Mouse (Mus musculus) midbrain, embryonic 11.5 days (tissue): ENCODE results near the gene Sypl2. TPM values are rescaled to one million over a fixed set of nuclear protein-coding genes. Genes with fewer than 3 reads are reported as not detected.

Experiments
- ATAC-seq: fragments of 200-750 bp; cut with Nextera tagmentation; 2 replicates; pipeline ENCODE4 v1.8.0; 2017; ENCODE audit warnings: moderate TSS enrichment, moderate library complexity; ENCODE audit not compliant: low FRiP score
- DNase-seq: peaks from one replicate; pipeline ENCODE4 v3.0.0; 2015; ENCODE audit warnings: low spot score; ENCODE audit errors: missing footprints
- H3K27ac ChIP-seq: fragments of 300-500 bp; sonication (generic); 2 replicates; pipeline ENCODE4 v1.5.1; 2014; ENCODE audit warnings: low read depth, low read length
- H3K27me3 ChIP-seq: fragments of 300-500 bp; sonication (generic); 2 replicates; pipeline ENCODE4 v1.6.1; 2014; ENCODE audit warnings: mild to moderate bottlenecking, low read length, moderate library complexity, mixed read lengths; ENCODE audit not compliant: control insufficient read depth, insufficient read depth
- H3K36me3 ChIP-seq: fragments of 300-500 bp; sonication (generic); 2 replicates; pipeline ENCODE4 v1.6.1; 2014; ENCODE audit warnings: mild to moderate bottlenecking, low read length, moderate library complexity, mixed read lengths; ENCODE audit not compliant: control insufficient read depth, insufficient read depth
- H3K4me1 ChIP-seq: fragments of 300-500 bp; sonication (generic); 2 replicates; pipeline ENCODE4 v1.6.1; 2014; ENCODE audit warnings: low read length; ENCODE audit not compliant: control insufficient read depth, insufficient read depth
- H3K4me2 ChIP-seq: fragments of 300-500 bp; sonication (generic); 2 replicates; pipeline ENCODE4 v1.6.1; 2014; ENCODE audit warnings: mild to moderate bottlenecking, moderate library complexity
- H3K4me3 ChIP-seq: fragments of 300-500 bp; sonication (generic); 2 replicates; pipeline ENCODE4 v1.5.1; 2014; ENCODE audit warnings: low read depth, low read length
- H3K9ac ChIP-seq: fragments of 300-500 bp; sonication (generic); 2 replicates; pipeline ENCODE4 v1.6.1; 2014; ENCODE audit warnings: low read length
- H3K9me3 ChIP-seq: fragments of 300-500 bp; sonication (generic); 2 replicates; pipeline ENCODE4 v1.6.1; 2016; ENCODE audit warnings: low read length; ENCODE audit not compliant: control insufficient read depth
- WGBS: fragments of 180-500 bp; shearing (Covaris S2); extraction: QIAGEN DNeasy Blood & Tissue Kit; methylation state at CpG from one replicate; pipeline ENCODE4 v1.1.7; 2014; 5-methylcytosine and 5-hydroxymethylcytosine counted together
- polyA plus RNA-seq: library from polyadenylated mRNA; unstranded; fragments of >200 nt; fragmentation: Nextera tagmentation; extraction: Ambion mirVana; gene quantifications from 2 replicates; pipeline ENCODE4 v1.2.1, GENCODE M21; 2014

Sypl2 gene
- polyA plus RNA-seq, 1 experiment from 2014 or later = 0.93 TPM

- no peak for ATAC-seq
- Histone ChIP-seq H3K4me2 (no peak overlapping the region), H3K4me1 (peaks cover 17% of the 10 kb centered on the region), H3K4me3 (no peak overlapping the region), H3K27ac (no peak overlapping the region), H3K9me3 (no peaks in the 10 kb centered on the region), H3K9ac (no peak overlapping the region), H3K36me3 (peaks cover 8% of the 10 kb centered on the region; the same call in 1 of the 2 replicates), H3K27me3 (no peaks in the 10 kb centered on the region)
- DNase-seq = no peak
- 91% methylated on average over 6 of the region's 6 CpGs for WGBS
These were observed 27.2 kb downstream of the Sypl2 start for GRCm38 (mm10) chr3:108199231-108199630.

GRCm38 (mm10) chr3:108197066-108197497 is 29.4 kb downstream of the Sypl2 start:
- Histone ChIP-seq H3K4me2 (no peak overlapping the region), H3K9me3 (no peaks in the 10 kb centered on the region), H3K9ac (no peak overlapping the region), H3K4me3 (no peak overlapping the region), H3K36me3 (no peaks in the 10 kb centered on the region), H3K4me1 (peaks cover 17% of the 10 kb centered on the region), H3K27me3 (no peaks in the 10 kb centered on the region), H3K27ac (peak overlapping the region; percentile 35; the same call in 1 of the 2 replicates)
- ATAC-seq (peak; percentile 34), DNase-seq (no peak)
- 24% methylated on average over 14 of the region's 14 CpGs for WGBS

GRCm38 (mm10) chr3:108195941-108196590 is 30.4 kb downstream of the Sypl2 start:
- 82% methylated on average over 7 of the region's 7 CpGs for WGBS
- peak overlapping the region; percentile 11; the same call in 1 of the 2 replicates for H3K27ac ChIP-seq
- no peak overlapping the region for H3K4me2 ChIP-seq
- peaks cover 14% of the 10 kb centered on the region for H3K4me1 ChIP-seq
- ATAC-seq (no peak), DNase-seq (no peak)
- H3K36me3 ChIP-seq = no peaks in the 10 kb centered on the region
- H3K9ac ChIP-seq = no peak overlapping the region; the same call in 1 of the 2 replicates
- no peaks in the 10 kb centered on the region for H3K9me3 ChIP-seq
- H3K4me3 ChIP-seq = no peak overlapping the region
- H3K27me3 ChIP-seq = no peaks in the 10 kb centered on the region

GRCm38 (mm10) chr3:108195287-108195686 is 31.2 kb downstream of the Sypl2 start:
- no peaks in the 10 kb centered on the region for H3K27me3 ChIP-seq
- no peaks in the 10 kb centered on the region for H3K36me3 ChIP-seq
- no peaks in the 10 kb centered on the region for H3K9me3 ChIP-seq
- no peak overlapping the region for H3K9ac ChIP-seq
- no peak overlapping the region for H3K4me3 ChIP-seq
- DNase-seq (no peak), ATAC-seq (no peak)
- no peak overlapping the region for H3K27ac ChIP-seq
- H3K4me1 ChIP-seq = peaks cover 11% of the 10 kb centered on the region
- H3K4me2 ChIP-seq = no peak overlapping the region
- WGBS = 94% methylated on average over 4 of the region's 4 CpGs

- Histone ChIP-seq H3K36me3 (no peaks in the 10 kb centered on the region), H3K4me3 (no peak overlapping the region), H3K9me3 (no peaks in the 10 kb centered on the region), H3K9ac (no peak overlapping the region), H3K4me2 (no peak overlapping the region), H3K4me1 (peaks cover 7% of the 10 kb centered on the region; the same call in 1 of the 2 replicates), H3K27me3 (no peaks in the 10 kb centered on the region), H3K27ac (no peak overlapping the region)
- ATAC-seq (no peak), DNase-seq (no peak)
- WGBS = 84% methylated on average over 4 of the region's 4 CpGs
These were observed 32.8 kb downstream of the Sypl2 start for GRCm38 (mm10) chr3:108193686-108194085.

- H3K4me1 ChIP-seq = peaks cover 11% of the 10 kb centered on the region
- H3K9me3 ChIP-seq = no peaks in the 10 kb centered on the region
- no peak overlapping the region for H3K4me3 ChIP-seq
- peaks cover 5% of the 10 kb centered on the region; the same call in 1 of the 2 replicates for H3K27me3 ChIP-seq
- no peak overlapping the region for H3K4me2 ChIP-seq
- H3K9ac ChIP-seq = no peak overlapping the region
- H3K27ac ChIP-seq = no peak overlapping the region
- H3K36me3 ChIP-seq = no peaks in the 10 kb centered on the region
- ATAC-seq (no peak), DNase-seq (no peak)
- 81% methylated on average over 5 of the region's 5 CpGs for WGBS
These were observed 36.6 kb downstream of the Sypl2 start for GRCm38 (mm10) chr3:108189897-108190296.

GRCm38 (mm10) chr3:108188716-108189490 is 37.5 kb downstream of the Sypl2 start:
- H3K36me3 ChIP-seq = no peaks in the 10 kb centered on the region
- no peak overlapping the region for H3K9ac ChIP-seq
- WGBS = 72% methylated on average over 9 of the region's 9 CpGs
- ATAC-seq (no peak), DNase-seq (no peak)
- no peak overlapping the region for H3K4me3 ChIP-seq
- peaks cover 6% of the 10 kb centered on the region; the same call in 1 of the 2 replicates for H3K27me3 ChIP-seq
- no peak overlapping the region for H3K4me2 ChIP-seq
- H3K27ac ChIP-seq = no peak overlapping the region
- H3K4me1 ChIP-seq = peaks cover 11% of the 10 kb centered on the region
- H3K9me3 ChIP-seq = no peaks in the 10 kb centered on the region

GRCm38 (mm10) chr3:108187111-108187795 is 39.2 kb downstream of the Sypl2 start:
- WGBS = 59% methylated on average over 20 of the region's 20 CpGs
- H3K4me3 ChIP-seq = peak overlapping the region; percentile 74; the same call in 1 of the 2 replicates
- no peak for DNase-seq

More at GRCm38 (mm10) chr3:108187111-108187795, 39.2 kb downstream of the Sypl2 start:
- Histone ChIP-seq H3K9me3 (no peaks in the 10 kb centered on the region), H3K36me3 (no peaks in the 10 kb centered on the region), H3K9ac (peak overlapping the region; percentile 78; the same call in 1 of the 2 replicates), H3K27ac (no peak overlapping the region), H3K27me3 (peaks cover 6% of the 10 kb centered on the region; the same call in 1 of the 2 replicates), H3K4me2 (peak overlapping the region; percentile 93), H3K4me1 (peaks cover 11% of the 10 kb centered on the region)
- no peak; the same call in 1 of the 2 replicates for ATAC-seq
